Mouse (Mus musculus): ENCODE results near the gene Unc5a. TPM values are rescaled to one million over a fixed set of nuclear protein-coding genes. Genes with fewer than 3 reads are reported as not detected.
A peak's percentile ranks its signal among the peaks of the same experiment; 100 is the strongest.

Unc5a gene
- polyA plus RNA-seq, 1 experiment, result 0.01 TPM

DNA sequence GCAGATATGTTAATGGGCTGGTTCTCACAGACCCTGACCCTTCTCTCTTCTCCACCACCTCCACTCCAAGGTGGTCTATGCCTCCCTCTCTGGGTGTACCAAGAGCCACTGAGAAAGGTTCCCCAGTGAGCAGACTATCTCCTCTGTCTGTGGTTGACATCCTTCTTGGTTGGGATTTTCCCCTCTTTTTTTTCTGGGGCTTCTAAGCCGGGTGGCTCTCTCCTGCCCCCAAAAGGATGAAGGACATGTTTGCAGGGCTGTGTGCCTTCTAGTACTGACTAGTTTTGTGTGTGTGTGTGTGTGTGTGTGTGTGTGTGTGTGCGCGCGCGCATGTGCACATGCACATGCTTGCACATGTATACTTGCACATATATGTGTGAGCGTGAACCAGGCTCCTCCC lies 16.0 kb downstream of the Unc5a start:
- H3K4me3 ChIP-seq (ENCODE audit: insufficient read depth, poor library complexity, severe bottlenecking), result no peak overlapping the region
- H3K36me3 ChIP-seq (ENCODE audit: control insufficient read depth, insufficient read depth), result no peaks in the 10 kb centered on the region
- no peaks in the 10 kb centered on the region for H3K79me2 ChIP-seq (ENCODE audit: control insufficient read depth, insufficient read depth)
- H3K27me3 ChIP-seq (ENCODE audit: control insufficient read depth, insufficient read depth, insufficient read length), result peaks cover 67% of the 10 kb centered on the region
- TF ChIP-seq CTCF (IDR thresholded peaks at IDR 0.05; ENCODE audit: control insufficient read depth, insufficient read depth, insufficient read length), result no peak
- no peak for TF ChIP-seq MAX (IDR thresholded peaks at IDR 0.05)
- no peak for TF ChIP-seq MYOG (IDR thresholded peaks at IDR 0.05; ENCODE audit: control insufficient read depth, extremely low read depth, insufficient read length)
- TF ChIP-seq MYOD1 (IDR thresholded peaks at IDR 0.05; ENCODE audit: control insufficient read depth, insufficient read length, low read depth), result no peak
- no peak for TF ChIP-seq USF1 (IDR thresholded peaks at IDR 0.05; ENCODE audit: low read depth)
- no peak for TF ChIP-seq CEBPB (IDR thresholded peaks at IDR 0.05; ENCODE audit: low read depth)
- TF ChIP-seq FOSL1 (IDR thresholded peaks at IDR 0.05; ENCODE audit: insufficient read depth, low read length, poor library complexity, severe bottlenecking), result no peak
- no peaks in the 10 kb centered on the region for H3K79me3 ChIP-seq (ENCODE audit: low read depth)
- H3ac ChIP-seq (ENCODE audit: control insufficient read depth, insufficient read length, low read depth), result no peak overlapping the region

DNA sequence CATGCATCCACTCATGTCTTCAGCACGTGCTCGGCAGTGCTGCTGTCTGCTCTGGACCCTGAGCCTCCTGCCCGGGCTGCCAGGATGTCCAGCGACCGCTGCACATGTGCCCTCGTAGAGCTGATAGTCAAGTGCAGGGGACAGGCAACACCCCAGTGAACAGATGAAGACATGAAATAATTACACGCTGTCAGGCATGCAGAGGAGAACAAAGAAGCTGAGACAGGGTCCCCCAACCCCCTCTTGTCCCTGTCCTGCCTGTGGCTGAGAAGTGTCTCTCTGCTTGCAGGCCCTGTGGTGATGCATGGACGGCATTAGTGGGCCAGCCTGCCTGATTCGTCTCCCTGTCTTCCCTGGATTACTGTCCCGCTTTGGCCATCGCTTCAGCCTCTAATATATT lies 18.3 kb downstream of the Unc5a start:
- no peak overlapping the region for H3K4me3 ChIP-seq (ENCODE audit: insufficient read depth, poor library complexity, severe bottlenecking)
- H3K27me3 ChIP-seq (ENCODE audit: control insufficient read depth, insufficient read depth, insufficient read length), result peaks cover 48% of the 10 kb centered on the region
- H3K79me2 ChIP-seq (ENCODE audit: control insufficient read depth, insufficient read depth), result no peaks in the 10 kb centered on the region
- no peaks in the 10 kb centered on the region for H3K79me3 ChIP-seq (ENCODE audit: low read depth)
- H3ac ChIP-seq (ENCODE audit: control insufficient read depth, insufficient read length, low read depth), result no peak overlapping the region
- no peak for TF ChIP-seq MYOD1 (IDR thresholded peaks at IDR 0.05; ENCODE audit: control insufficient read depth, insufficient read length, low read depth)
- no peak for TF ChIP-seq CTCF (IDR thresholded peaks at IDR 0.05; ENCODE audit: control insufficient read depth, insufficient read depth, insufficient read length)
- TF ChIP-seq CEBPB (IDR thresholded peaks at IDR 0.05; ENCODE audit: low read depth), result no peak
- no peak for TF ChIP-seq MYOG (IDR thresholded peaks at IDR 0.05; ENCODE audit: control insufficient read depth, extremely low read depth, insufficient read length)
- no peak for TF ChIP-seq FOSL1 (IDR thresholded peaks at IDR 0.05; ENCODE audit: insufficient read depth, low read length, poor library complexity, severe bottlenecking)
- TF ChIP-seq MAX (IDR thresholded peaks at IDR 0.05), result no peak
- TF ChIP-seq USF1 (IDR thresholded peaks at IDR 0.05; ENCODE audit: low read depth), result no peak
- H3K36me3 ChIP-seq (ENCODE audit: control insufficient read depth, insufficient read depth), result no peaks in the 10 kb centered on the region

DNA sequence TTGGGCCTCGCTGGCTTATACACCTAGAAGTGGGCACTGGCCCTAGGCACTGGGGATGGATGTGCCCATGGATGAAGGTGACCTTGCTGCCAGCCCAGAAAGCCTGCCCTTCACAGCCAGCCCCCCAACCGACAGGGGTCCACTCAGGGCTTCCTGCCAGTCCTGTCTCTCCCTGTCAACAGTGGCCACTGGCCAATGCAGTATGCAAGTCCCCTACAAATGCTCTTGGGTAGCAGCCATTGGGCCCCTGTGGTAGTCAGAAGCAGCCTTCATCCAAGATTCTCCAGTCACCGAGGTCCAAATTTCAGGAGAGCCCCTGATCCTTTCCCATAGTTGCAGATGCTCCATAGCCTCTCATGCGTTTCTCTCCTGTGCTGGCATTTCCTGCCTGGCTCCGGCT lies 19.4 kb downstream of the Unc5a start:
- Histone ChIP-seq H3ac (ENCODE audit: control insufficient read depth, insufficient read length, low read depth) (no peak overlapping the region), H3K79me2 (ENCODE audit: control insufficient read depth, insufficient read depth) (no peaks in the 10 kb centered on the region), H3K79me3 (ENCODE audit: low read depth) (no peaks in the 10 kb centered on the region), H3K36me3 (ENCODE audit: control insufficient read depth, insufficient read depth) (no peaks in the 10 kb centered on the region), H3K27me3 (ENCODE audit: control insufficient read depth, insufficient read depth, insufficient read length) (peaks cover 37% of the 10 kb centered on the region), H3K4me3 (ENCODE audit: insufficient read depth, poor library complexity, severe bottlenecking) (no peak overlapping the region)
- TF ChIP-seq MYOD1 (IDR thresholded peaks at IDR 0.05; ENCODE audit: control insufficient read depth, insufficient read length, low read depth) (no peak), CEBPB (IDR thresholded peaks at IDR 0.05; ENCODE audit: low read depth) (no peak), MYOG (IDR thresholded peaks at IDR 0.05; ENCODE audit: control insufficient read depth, extremely low read depth, insufficient read length) (no peak), CTCF (IDR thresholded peaks at IDR 0.05; ENCODE audit: control insufficient read depth, insufficient read depth, insufficient read length) (no peak)

DNA sequence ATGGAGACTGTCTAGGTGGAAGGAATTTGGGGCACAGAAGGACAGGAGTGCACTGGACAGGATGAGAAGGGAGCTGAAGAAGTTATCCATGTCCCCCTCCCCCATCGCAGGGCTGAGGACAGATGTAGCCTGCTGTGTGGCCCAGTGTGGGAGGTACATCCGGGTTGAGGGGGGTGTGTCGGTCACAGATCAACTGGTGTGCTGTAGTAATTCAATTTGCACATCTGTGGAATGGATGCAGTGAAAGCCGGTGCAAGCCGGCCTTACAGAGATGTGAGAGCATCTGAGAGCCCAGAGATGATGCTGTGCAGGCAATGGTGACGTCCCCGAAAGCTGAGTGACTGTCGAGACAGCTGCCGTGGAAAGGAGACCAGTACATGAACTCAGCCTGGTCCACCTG lies 20.3 kb downstream of the Unc5a start:
- Histone ChIP-seq H3K79me2 (ENCODE audit: control insufficient read depth, insufficient read depth) (no peaks in the 10 kb centered on the region), H3K4me3 (ENCODE audit: insufficient read depth, poor library complexity, severe bottlenecking) (no peak overlapping the region), H3ac (ENCODE audit: control insufficient read depth, insufficient read length, low read depth) (no peak overlapping the region)

DNA sequence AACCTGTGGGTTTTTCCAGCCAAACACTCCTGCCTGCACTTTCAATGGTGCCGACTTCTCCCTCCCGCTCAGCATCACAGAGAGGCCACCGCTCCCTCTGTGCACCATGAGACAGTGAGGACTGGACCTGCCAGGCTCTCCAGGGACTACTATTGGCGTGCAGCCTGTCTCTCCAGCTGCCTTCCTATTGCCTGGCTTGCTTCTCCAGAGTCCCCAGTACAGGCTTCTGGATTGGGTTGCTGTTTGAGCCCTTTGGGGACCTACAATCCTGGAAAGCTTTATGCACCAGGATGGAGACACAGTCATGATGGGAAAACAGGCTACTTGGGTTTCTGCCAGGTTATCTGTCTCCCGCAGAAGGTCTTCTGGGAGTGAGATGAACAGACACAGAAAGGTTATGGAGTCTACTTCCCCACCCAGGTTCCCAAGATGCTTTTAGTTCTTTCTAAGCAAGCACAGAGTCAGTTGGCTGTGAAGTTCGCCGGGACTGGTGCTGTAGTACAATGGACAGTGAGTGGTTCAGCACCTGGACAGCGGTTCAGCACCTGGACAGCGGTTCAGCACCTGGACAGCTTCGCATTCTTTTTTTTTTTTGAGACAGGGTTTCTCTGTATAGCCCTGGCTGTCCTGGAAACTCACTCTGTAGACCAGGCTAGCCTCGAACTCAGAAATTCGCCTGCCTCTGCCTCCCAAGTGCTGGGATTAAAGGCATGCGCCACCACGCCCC lies 21.5 kb downstream of the Unc5a start:
- H3K79me3 ChIP-seq (ENCODE audit: low read depth), result no peaks in the 10 kb centered on the region
- no peak overlapping the region for H3K4me3 ChIP-seq (ENCODE audit: insufficient read depth, poor library complexity, severe bottlenecking)
- peaks cover 26% of the 10 kb centered on the region for H3K27me3 ChIP-seq (ENCODE audit: control insufficient read depth, insufficient read depth, insufficient read length)
- no peaks in the 10 kb centered on the region for H3K36me3 ChIP-seq (ENCODE audit: control insufficient read depth, insufficient read depth)
- H3K79me2 ChIP-seq (ENCODE audit: control insufficient read depth, insufficient read depth), result no peaks in the 10 kb centered on the region
- TF ChIP-seq MAX (IDR thresholded peaks at IDR 0.05), result peak; percentile 37
- TF ChIP-seq MYOD1 (IDR thresholded peaks at IDR 0.05; ENCODE audit: control insufficient read depth, insufficient read length, low read depth), result no peak
- no peak for TF ChIP-seq CEBPB (IDR thresholded peaks at IDR 0.05; ENCODE audit: low read depth)
- H3ac ChIP-seq (ENCODE audit: control insufficient read depth, insufficient read length, low read depth), result no peak overlapping the region

More for the DNA sequence above, 20.3 kb downstream of the Unc5a start:
- Histone ChIP-seq H3K79me3 (ENCODE audit: low read depth) (no peaks in the 10 kb centered on the region), H3K36me3 (ENCODE audit: control insufficient read depth, insufficient read depth) (no peaks in the 10 kb centered on the region), H3K27me3 (ENCODE audit: control insufficient read depth, insufficient read depth, insufficient read length) (peaks cover 30% of the 10 kb centered on the region)
- TF ChIP-seq MYOD1 (IDR thresholded peaks at IDR 0.05; ENCODE audit: control insufficient read depth, insufficient read length, low read depth), result no peak
- TF ChIP-seq MAX (IDR thresholded peaks at IDR 0.05), result no peak
- TF ChIP-seq FOSL1 (IDR thresholded peaks at IDR 0.05; ENCODE audit: insufficient read depth, low read length, poor library complexity, severe bottlenecking), result no peak
- TF ChIP-seq MYOG (IDR thresholded peaks at IDR 0.05; ENCODE audit: control insufficient read depth, extremely low read depth, insufficient read length), result no peak

DNA sequence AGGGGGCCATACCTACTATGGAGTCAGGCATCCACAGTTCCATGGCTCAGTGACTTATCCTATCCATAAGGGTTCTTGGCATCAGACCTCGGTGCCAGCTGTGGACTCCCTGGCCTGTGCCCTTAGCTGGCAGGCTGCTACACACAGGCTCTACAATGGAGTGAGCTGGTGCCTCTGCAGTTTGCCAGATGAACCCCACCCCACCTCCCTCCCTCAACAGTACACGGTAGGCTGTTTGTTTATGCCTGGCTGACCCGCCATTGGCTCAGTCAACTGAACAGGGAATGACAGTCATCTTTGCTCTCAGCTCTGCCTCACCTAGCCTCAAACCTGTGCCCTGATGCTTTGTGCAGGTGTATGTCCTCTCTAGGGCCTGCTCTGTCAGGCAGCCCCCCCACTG lies 26.3 kb downstream of the Unc5a start:
- no peaks in the 10 kb centered on the region for H3K36me3 ChIP-seq (ENCODE audit: control insufficient read depth, insufficient read depth)
- H3ac ChIP-seq (ENCODE audit: control insufficient read depth, insufficient read length, low read depth), result no peak overlapping the region
- TF ChIP-seq MYOG (IDR thresholded peaks at IDR 0.05; ENCODE audit: control insufficient read depth, extremely low read depth, insufficient read length) (no peak), MYOD1 (IDR thresholded peaks at IDR 0.05; ENCODE audit: control insufficient read depth, insufficient read length, low read depth) (no peak)
- no peak overlapping the region for H3K4me3 ChIP-seq (ENCODE audit: insufficient read depth, poor library complexity, severe bottlenecking)
- peaks cover 57% of the 10 kb centered on the region for H3K27me3 ChIP-seq (ENCODE audit: control insufficient read depth, insufficient read depth, insufficient read length)
- no peaks in the 10 kb centered on the region for H3K79me2 ChIP-seq (ENCODE audit: control insufficient read depth, insufficient read depth)
- no peaks in the 10 kb centered on the region for H3K79me3 ChIP-seq (ENCODE audit: low read depth)

All from C2C12 (cell line).